Mouse (Mus musculus): ENCODE measurements around the gene Cplx3.

Gene Cplx3

DNA sequence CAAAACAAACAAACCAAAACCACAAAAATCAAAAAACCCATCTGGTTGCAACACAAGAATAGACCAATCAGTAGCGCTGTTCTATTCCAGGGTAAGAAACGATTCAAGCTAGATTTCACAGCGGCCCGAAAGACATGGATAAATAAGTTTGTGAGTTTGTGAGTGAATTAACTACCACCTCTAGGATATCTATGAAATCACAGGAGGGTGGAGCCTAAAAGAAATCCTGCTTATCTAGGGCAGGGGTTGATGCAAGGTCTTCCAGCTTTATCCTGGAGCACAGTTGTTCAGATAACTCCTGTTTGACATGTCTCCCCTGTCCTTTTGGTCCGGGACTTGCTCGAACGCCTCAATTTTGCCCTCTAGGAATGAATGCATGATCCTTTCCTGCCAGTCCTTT is 45.8 kb downstream of the Cplx3 start:
- no peak for DNase-seq (ENCODE audit: low spot score in 2 of 2)

- DNase-seq (ENCODE audit: low spot score in 2 of 2), result no peak
Observed at GRCm38 (mm10) chr9:57559568-57559967, 46.5 kb downstream of the Cplx3 start.

DNA sequence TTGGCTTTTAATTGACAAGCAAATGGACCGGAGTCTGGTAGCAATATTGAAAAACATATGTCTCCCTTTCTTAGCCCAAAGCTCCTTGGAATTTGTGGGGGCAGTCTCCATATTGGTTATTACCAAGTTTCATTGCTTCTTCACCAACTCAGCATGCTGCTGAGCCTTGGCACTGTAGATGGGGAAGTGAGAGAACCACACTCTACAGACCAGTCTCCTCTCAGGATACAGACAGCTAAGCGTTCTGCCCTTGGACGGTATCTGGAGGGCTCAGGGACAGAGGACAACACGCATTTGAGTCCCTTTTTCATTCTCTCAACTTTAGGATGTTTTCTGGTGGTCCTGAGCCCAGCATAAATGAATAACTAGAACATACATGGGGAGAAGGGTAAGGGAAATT is 47.5 kb downstream of the Cplx3 start:
- DNase-seq (ENCODE audit: low spot score in 2 of 2), result no peak

GRCm38 (mm10) chr9:57557215-57557614 is 48.9 kb downstream of the Cplx3 start:
- no peak for DNase-seq (ENCODE audit: low spot score in 2 of 2)

- DNase-seq (ENCODE audit: low spot score in 2 of 2), result no peak
Observed at GRCm38 (mm10) chr9:57554753-57555152, 51.3 kb downstream of the Cplx3 start.

DNA sequence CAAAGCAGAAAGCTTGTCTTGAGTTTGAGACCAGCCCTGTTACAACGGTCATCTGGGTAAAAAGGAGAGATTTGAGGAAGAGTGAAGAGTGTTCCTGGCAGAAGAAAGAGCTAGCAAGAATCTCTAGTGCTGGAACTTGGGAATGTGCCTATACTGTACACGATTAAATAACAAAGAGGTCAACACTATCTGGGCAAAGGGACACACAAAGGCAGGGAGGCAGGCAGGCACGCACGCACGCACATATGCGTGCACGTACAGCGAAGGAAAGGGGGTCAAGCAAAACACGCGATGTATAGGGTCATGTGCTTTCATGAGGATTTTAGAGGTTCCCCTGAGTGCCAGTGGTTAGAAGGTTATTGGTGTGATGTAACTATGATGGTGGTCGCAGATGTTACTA is 53.0 kb downstream of the Cplx3 start:
- no peak for DNase-seq (ENCODE audit: low spot score in 2 of 2)

DNA sequence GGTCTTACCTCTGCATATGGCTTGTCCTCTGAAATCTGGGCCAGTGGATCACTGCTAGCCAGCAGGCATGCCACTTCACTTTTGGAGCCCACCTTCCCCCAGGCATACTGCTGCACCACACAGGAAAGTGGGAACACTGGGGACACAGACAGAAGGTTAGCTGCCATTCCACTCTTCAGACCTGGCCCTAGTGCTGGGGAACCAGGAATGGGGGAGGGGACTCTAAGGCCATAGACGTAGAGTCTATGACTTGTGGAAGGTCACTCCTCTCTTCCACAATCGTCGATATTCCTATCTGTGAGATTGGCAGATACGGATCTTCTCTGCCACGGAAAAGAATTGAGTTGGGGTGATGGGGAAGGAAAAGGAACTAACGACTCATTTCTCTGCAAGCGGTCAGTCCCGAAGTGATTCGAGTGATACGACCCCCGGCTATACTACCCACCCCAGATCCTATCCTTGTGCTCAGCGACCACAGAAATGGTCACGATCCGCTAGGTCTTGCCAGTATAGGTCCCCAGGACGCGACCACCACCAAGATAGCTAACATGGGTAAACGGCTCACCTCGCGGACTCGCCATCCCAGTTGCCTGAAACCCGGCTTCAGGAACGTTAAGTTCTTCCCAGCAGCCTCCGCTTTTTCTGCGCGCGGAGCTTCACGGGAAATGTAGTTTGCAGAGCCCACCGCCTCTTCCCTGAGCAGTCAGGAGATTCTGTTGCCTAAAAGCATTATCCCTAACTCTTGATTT is 53.8 kb downstream of the Cplx3 start, which contains the start of gene Mpi:
Mpi (minus strand) TSS at position 625 of the 749 bp plus-strand sequence.
- DNase-seq (ENCODE audit: low spot score in 2 of 2), result peak; percentile 45 to 51

DNA sequence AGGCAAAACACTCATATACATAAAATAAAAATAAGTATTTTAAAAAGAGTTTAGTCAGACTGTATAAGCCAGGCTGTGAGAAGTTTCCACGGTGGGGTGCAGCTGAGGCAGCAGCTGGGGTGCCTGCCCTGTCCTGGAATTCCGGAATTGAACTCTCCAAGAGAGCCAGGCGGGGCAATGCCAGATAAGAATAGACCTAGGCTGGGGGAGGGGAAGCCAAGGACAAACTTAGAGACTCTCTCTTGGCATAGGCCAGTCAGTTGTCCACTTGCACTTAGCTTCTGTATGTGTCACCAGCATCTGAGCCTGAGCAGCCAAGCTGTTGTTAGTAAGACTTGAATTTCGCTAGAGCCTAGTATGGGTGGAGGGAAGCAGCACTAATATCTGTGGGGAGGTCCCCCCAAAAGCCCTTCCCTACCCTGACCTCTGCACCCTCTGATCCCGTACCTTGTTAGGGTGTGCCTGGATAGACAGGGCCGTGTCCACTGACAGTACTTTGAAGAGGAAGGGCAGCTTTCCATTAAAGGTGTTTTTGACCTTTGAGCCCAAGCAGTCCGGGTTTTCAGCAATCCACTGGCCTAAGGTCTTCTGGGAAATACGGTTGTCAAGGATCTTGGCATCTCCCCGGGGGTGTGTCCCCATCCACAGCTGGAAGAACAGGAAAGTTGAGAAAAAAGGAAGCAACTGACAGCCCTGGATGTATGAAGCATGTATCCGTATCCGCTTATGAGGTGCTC is 55.8 kb downstream of the Cplx3 start:
- DNase-seq (ENCODE audit: low spot score in 2 of 2), result no peak

Measured in urinary bladder, adult 18-20 months (tissue).